Mouse (Mus musculus) cortical plate, adult 2 months (tissue): ENCODE measurements around the gene Flt3l.

Experiments
- CTCF ChIP-seq: fragments of 200-500 bp; IDR thresholded peaks from 2 replicates; pipeline ENCODE4 v1.5.1; 2011; ENCODE audit warnings: mild to moderate bottlenecking, control low read depth, low read length; ENCODE audit not compliant: insufficient read depth; ENCODE audit errors: extremely low read depth
- POLR2A ChIP-seq: fragments of 200-500 bp; IDR thresholded peaks from 2 replicates; pipeline ENCODE4 v1.6.1; 2011; ENCODE audit warnings: mild to moderate bottlenecking, low read length, control low read depth; ENCODE audit not compliant: insufficient read depth; ENCODE audit errors: extremely low read depth

DNA sequence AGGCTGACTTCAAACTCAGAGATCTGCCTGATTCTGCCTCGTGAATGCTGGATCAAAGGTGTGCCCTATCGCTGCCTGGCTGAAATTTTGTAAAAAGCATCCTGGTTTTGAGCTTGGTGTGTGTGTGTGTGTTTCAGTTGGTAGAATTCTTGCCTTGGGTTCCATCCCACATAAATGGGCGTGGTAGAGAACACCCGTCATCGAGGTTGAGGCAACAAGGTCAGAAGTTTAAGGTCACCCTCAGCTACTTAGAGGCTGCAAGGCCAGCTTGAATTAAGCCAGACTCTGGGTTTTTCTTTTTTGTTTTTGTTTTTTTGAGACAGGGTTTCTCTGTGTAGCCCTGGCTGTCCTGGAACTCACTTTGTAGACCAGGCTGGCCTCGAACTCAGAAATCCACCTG is 17.9 kb downstream of the Flt3l start:
- TF ChIP-seq POLR2A (no peak), CTCF (no peak)
